Mouse (Mus musculus): ENCODE data around the gene Pdxp. TPM values are rescaled to one million over a fixed set of nuclear protein-coding genes. Genes with fewer than 3 reads are reported as not detected.

Pdxp gene
- polyA plus RNA-seq, 1 experiment: 25.1 TPM

GRCm38 (mm10) chr15:78930801-78931426 lies 17.2 kb downstream of the Pdxp start:
- peaks cover 47% of the 10 kb centered on the region for H3K79me2 ChIP-seq (ENCODE audit: control insufficient read depth, insufficient read depth)

GRCm38 (mm10) chr15:78931577-78931976 lies 17.9 kb downstream of the Pdxp start:
- TF ChIP-seq MYOD1 (IDR thresholded peaks at IDR 0.05; ENCODE audit: control insufficient read depth, insufficient read length, low read depth) (no peak), CTCF (IDR thresholded peaks at IDR 0.05; ENCODE audit: control insufficient read depth, insufficient read depth, insufficient read length) (peak; percentile 80), FOSL1 (IDR thresholded peaks at IDR 0.05; ENCODE audit: insufficient read depth, low read length, poor library complexity, severe bottlenecking) (peak; percentile 17), MAX (IDR thresholded peaks at IDR 0.05) (peak; percentile 65), USF1 (IDR thresholded peaks at IDR 0.05; ENCODE audit: low read depth) (no peak)
- Histone ChIP-seq H3K36me3 (ENCODE audit: control insufficient read depth, insufficient read depth) (peaks cover 37% of the 10 kb centered on the region), H3K79me3 (ENCODE audit: low read depth) (peaks cover 41% of the 10 kb centered on the region), H3K27me3 (ENCODE audit: control insufficient read depth, insufficient read depth, insufficient read length) (no peaks in the 10 kb centered on the region), H3K4me3 (ENCODE audit: insufficient read depth, poor library complexity, severe bottlenecking) (no peak overlapping the region), H3K79me2 (ENCODE audit: control insufficient read depth, insufficient read depth) (peaks cover 52% of the 10 kb centered on the region), H3ac (ENCODE audit: control insufficient read depth, insufficient read length, low read depth) (no peak overlapping the region)

More at GRCm38 (mm10) chr15:78930801-78931426, 17.2 kb downstream of the Pdxp start:
- H3ac ChIP-seq (ENCODE audit: control insufficient read depth, insufficient read length, low read depth): no peak overlapping the region
- peaks cover 36% of the 10 kb centered on the region for H3K79me3 ChIP-seq (ENCODE audit: low read depth)
- H3K36me3 ChIP-seq (ENCODE audit: control insufficient read depth, insufficient read depth): peaks cover 33% of the 10 kb centered on the region
- H3K4me3 ChIP-seq (ENCODE audit: insufficient read depth, poor library complexity, severe bottlenecking): no peak overlapping the region
- TF ChIP-seq MYOG (IDR thresholded peaks at IDR 0.05; ENCODE audit: control insufficient read depth, extremely low read depth, insufficient read length) (no peak), CEBPB (IDR thresholded peaks at IDR 0.05; ENCODE audit: low read depth) (no peak), MAX (IDR thresholded peaks at IDR 0.05) (peak; percentile 31), USF1 (IDR thresholded peaks at IDR 0.05; ENCODE audit: low read depth) (peak; percentile 0), MYOD1 (IDR thresholded peaks at IDR 0.05; ENCODE audit: control insufficient read depth, insufficient read length, low read depth) (peak; percentile 43)
- H3K27me3 ChIP-seq (ENCODE audit: control insufficient read depth, insufficient read depth, insufficient read length): no peaks in the 10 kb centered on the region

GRCm38 (mm10) chr15:78934784-78935320 lies 21.1 kb downstream of the Pdxp start, which contains the start of gene Nol12:
Gene Nol12, plus strand, starts transcription at chr15:78934933.
- peak within 1 kb of the TSS; percentile 92 for H3ac ChIP-seq (ENCODE audit: control insufficient read depth, insufficient read length, low read depth)
- TF ChIP-seq CEBPB (IDR thresholded peaks at IDR 0.05; ENCODE audit: low read depth): no peak
- TF ChIP-seq MYOD1 (IDR thresholded peaks at IDR 0.05; ENCODE audit: control insufficient read depth, insufficient read length, low read depth): no peak
- peak; percentile 29 for TF ChIP-seq USF1 (IDR thresholded peaks at IDR 0.05; ENCODE audit: low read depth)
- TF ChIP-seq FOSL1 (IDR thresholded peaks at IDR 0.05; ENCODE audit: insufficient read depth, low read length, poor library complexity, severe bottlenecking): no peak
- TF ChIP-seq CTCF (IDR thresholded peaks at IDR 0.05; ENCODE audit: control insufficient read depth, insufficient read depth, insufficient read length): no peak
- TF ChIP-seq MAX (IDR thresholded peaks at IDR 0.05): peak; percentile 92
- no peak for TF ChIP-seq MYOG (IDR thresholded peaks at IDR 0.05; ENCODE audit: control insufficient read depth, extremely low read depth, insufficient read length)
- peaks cover 15% of the 10 kb centered on the region for H3K79me3 ChIP-seq (ENCODE audit: low read depth)
- peaks cover 28% of the 10 kb centered on the region for H3K79me2 ChIP-seq (ENCODE audit: control insufficient read depth, insufficient read depth)
- peak within 1 kb of the TSS; percentile 92 for H3K4me3 ChIP-seq (ENCODE audit: insufficient read depth, poor library complexity, severe bottlenecking)
- peaks cover 45% of the 10 kb centered on the region for H3K36me3 ChIP-seq (ENCODE audit: control insufficient read depth, insufficient read depth)
- H3K27me3 ChIP-seq (ENCODE audit: control insufficient read depth, insufficient read depth, insufficient read length): no peaks in the 10 kb centered on the region

GRCm38 (mm10) chr15:78936403-78936802 lies 22.7 kb downstream of the Pdxp start:
- TF ChIP-seq MAX (IDR thresholded peaks at IDR 0.05) (no peak), MYOG (IDR thresholded peaks at IDR 0.05; ENCODE audit: control insufficient read depth, extremely low read depth, insufficient read length) (no peak), CTCF (IDR thresholded peaks at IDR 0.05; ENCODE audit: control insufficient read depth, insufficient read depth, insufficient read length) (no peak), MYOD1 (IDR thresholded peaks at IDR 0.05; ENCODE audit: control insufficient read depth, insufficient read length, low read depth) (no peak), CEBPB (IDR thresholded peaks at IDR 0.05; ENCODE audit: low read depth) (no peak), FOSL1 (IDR thresholded peaks at IDR 0.05; ENCODE audit: insufficient read depth, low read length, poor library complexity, severe bottlenecking) (no peak), USF1 (IDR thresholded peaks at IDR 0.05; ENCODE audit: low read depth) (no peak)
- Histone ChIP-seq H3K36me3 (ENCODE audit: control insufficient read depth, insufficient read depth) (peaks cover 52% of the 10 kb centered on the region), H3K4me3 (ENCODE audit: insufficient read depth, poor library complexity, severe bottlenecking) (no peak overlapping the region), H3K79me3 (ENCODE audit: low read depth) (peaks cover 14% of the 10 kb centered on the region), H3K79me2 (ENCODE audit: control insufficient read depth, insufficient read depth) (peaks cover 24% of the 10 kb centered on the region), H3ac (ENCODE audit: control insufficient read depth, insufficient read length, low read depth) (no peak overlapping the region), H3K27me3 (ENCODE audit: control insufficient read depth, insufficient read depth, insufficient read length) (no peaks in the 10 kb centered on the region)

GRCm38 (mm10) chr15:78937311-78937710 lies 23.6 kb downstream of the Pdxp start:
- H3K27me3 ChIP-seq (ENCODE audit: control insufficient read depth, insufficient read depth, insufficient read length): no peaks in the 10 kb centered on the region
- peaks cover 60% of the 10 kb centered on the region for H3K36me3 ChIP-seq (ENCODE audit: control insufficient read depth, insufficient read depth)
- peak overlapping the region; percentile 38 for H3ac ChIP-seq (ENCODE audit: control insufficient read depth, insufficient read length, low read depth)
- peaks cover 24% of the 10 kb centered on the region for H3K79me2 ChIP-seq (ENCODE audit: control insufficient read depth, insufficient read depth)
- peaks cover 14% of the 10 kb centered on the region for H3K79me3 ChIP-seq (ENCODE audit: low read depth)
- no peak overlapping the region for H3K4me3 ChIP-seq (ENCODE audit: insufficient read depth, poor library complexity, severe bottlenecking)
- no peak for TF ChIP-seq FOSL1 (IDR thresholded peaks at IDR 0.05; ENCODE audit: insufficient read depth, low read length, poor library complexity, severe bottlenecking)
- TF ChIP-seq CTCF (IDR thresholded peaks at IDR 0.05; ENCODE audit: control insufficient read depth, insufficient read depth, insufficient read length): no peak
- TF ChIP-seq MYOG (IDR thresholded peaks at IDR 0.05; ENCODE audit: control insufficient read depth, extremely low read depth, insufficient read length): no peak
- TF ChIP-seq CEBPB (IDR thresholded peaks at IDR 0.05; ENCODE audit: low read depth): no peak
- no peak for TF ChIP-seq USF1 (IDR thresholded peaks at IDR 0.05; ENCODE audit: low read depth)
- TF ChIP-seq MYOD1 (IDR thresholded peaks at IDR 0.05; ENCODE audit: control insufficient read depth, insufficient read length, low read depth): no peak
- no peak for TF ChIP-seq MAX (IDR thresholded peaks at IDR 0.05)
